Mouse (Mus musculus): ENCODE measurements around the gene Slc9a9. TPM values are rescaled to one million over a fixed set of nuclear protein-coding genes. Genes with fewer than 3 reads are reported as not detected.

Slc9a9 gene
- polyA plus RNA-seq, 1 experiment from 2014 or later = 1.2 TPM

DNA sequence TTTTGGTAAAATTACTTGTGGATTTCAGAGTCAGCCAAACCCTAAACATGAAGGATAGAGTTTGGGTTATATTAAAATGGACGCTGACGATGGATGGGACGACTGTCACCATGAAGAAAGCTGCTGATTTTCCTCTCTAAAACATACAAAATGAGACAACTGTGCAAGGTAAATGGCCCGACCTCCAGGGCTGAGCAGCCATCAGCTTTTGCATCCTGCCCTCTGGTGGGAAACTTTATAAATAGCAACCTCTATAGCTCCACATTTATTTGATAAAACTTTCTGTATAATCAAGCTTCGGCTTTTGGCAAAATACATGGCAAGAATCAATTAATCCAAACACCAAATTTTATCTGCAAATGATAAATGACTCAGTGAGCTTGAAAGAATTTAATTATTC is 57.7 kb downstream of the Slc9a9 start:
- ATAC-seq (ENCODE audit: insufficient number of reproducible peaks, low FRiP score, low TSS enrichment, low read depth) = no peak
- Histone ChIP-seq H3K36me3 (ENCODE audit: control insufficient read depth, insufficient read depth, low read length) (no peaks in the 10 kb centered on the region), H3K4me1 (ENCODE audit: control insufficient read depth, insufficient read depth, low read length) (no peaks in the 10 kb centered on the region), H3K4me2 (ENCODE audit: low read depth, severe bottlenecking) (no peak overlapping the region), H3K27ac (replicated peaks; ENCODE audit: low read depth, low read length) (no peak overlapping the region), H3K9ac (ENCODE audit: low read length) (no peak overlapping the region), H3K9me3 (ENCODE audit: control insufficient read depth, low read length) (no peaks in the 10 kb centered on the region), H3K4me3 (ENCODE audit: low read depth, low read length) (no peak overlapping the region), H3K27me3 (ENCODE audit: control insufficient read depth, insufficient read depth, low read length) (no peaks in the 10 kb centered on the region)
- peak; percentile 38 for DNase-seq (ENCODE audit: low spot score)
- 41% methylated on average over 5 of the region's 5 CpGs for WGBS

DNA sequence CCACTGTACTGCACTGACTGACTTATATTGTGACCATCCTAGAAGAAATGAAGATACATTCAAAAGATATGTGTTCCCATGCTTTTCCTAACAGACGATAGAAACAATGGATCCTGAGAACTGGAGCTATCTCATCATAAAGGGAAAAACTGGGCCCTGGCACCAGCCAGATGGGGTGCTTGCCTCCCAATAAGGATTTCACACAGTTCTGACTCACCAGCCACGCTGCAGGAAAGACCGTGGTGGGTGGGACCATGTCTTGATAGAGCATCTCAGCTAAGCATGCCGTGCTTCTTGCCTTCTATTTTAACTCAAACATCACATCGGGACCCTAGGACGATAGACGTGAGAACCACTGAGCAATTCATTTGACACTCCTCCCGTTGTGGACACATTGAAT is 60.7 kb downstream of the Slc9a9 start:
- no peaks in the 10 kb centered on the region for H3K9me3 ChIP-seq (ENCODE audit: control insufficient read depth, low read length)
- H3K27me3 ChIP-seq (ENCODE audit: control insufficient read depth, insufficient read depth, low read length) = no peaks in the 10 kb centered on the region
- H3K9ac ChIP-seq (ENCODE audit: low read length) = no peak overlapping the region
- no peak overlapping the region for H3K4me2 ChIP-seq (ENCODE audit: low read depth, severe bottlenecking)
- H3K4me3 ChIP-seq (ENCODE audit: low read depth, low read length) = no peak overlapping the region
- 0 out of 2 replicates have a peak, but pooled peaks cover 3% of the 10 kb centered on the region for H3K4me1 ChIP-seq (ENCODE audit: control insufficient read depth, insufficient read depth, low read length)
- DNase-seq (ENCODE audit: low spot score) (no peak), ATAC-seq (ENCODE audit: insufficient number of reproducible peaks, low FRiP score, low TSS enrichment, low read depth) (no peak)
- H3K36me3 ChIP-seq (ENCODE audit: control insufficient read depth, insufficient read depth, low read length) = no peaks in the 10 kb centered on the region
- WGBS = 92% methylated on average over 8 of the region's 8 CpGs
- H3K27ac ChIP-seq (replicated peaks; ENCODE audit: low read depth, low read length) = no peak overlapping the region

DNA sequence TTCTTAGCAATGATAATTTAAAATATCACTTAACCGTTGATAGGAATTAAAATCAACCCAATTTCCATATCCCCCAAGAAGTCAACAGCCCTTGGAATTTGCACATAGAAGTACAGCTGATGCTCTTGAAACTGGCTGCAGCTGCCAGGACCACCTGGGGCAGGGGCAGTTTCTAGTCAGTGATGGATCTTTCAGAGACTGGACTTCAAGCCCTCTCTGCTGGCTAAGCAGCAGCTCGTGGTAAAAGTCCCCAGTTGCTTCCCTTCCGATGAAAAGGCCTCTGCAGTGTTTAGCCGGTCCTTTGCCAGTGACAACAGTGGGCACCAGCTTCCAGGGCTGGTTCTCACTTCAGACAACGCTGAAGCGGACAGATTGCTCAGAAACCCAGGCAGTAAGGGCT is 62.4 kb downstream of the Slc9a9 start:
- ATAC-seq (ENCODE audit: insufficient number of reproducible peaks, low FRiP score, low TSS enrichment, low read depth) = no peak
- Histone ChIP-seq H3K9me3 (ENCODE audit: control insufficient read depth, low read length) (no peaks in the 10 kb centered on the region), H3K4me1 (ENCODE audit: control insufficient read depth, insufficient read depth, low read length) (0 out of 2 replicates have a peak, but pooled peaks cover 3% of the 10 kb centered on the region), H3K27me3 (ENCODE audit: control insufficient read depth, insufficient read depth, low read length) (no peaks in the 10 kb centered on the region), H3K36me3 (ENCODE audit: control insufficient read depth, insufficient read depth, low read length) (no peaks in the 10 kb centered on the region), H3K27ac (replicated peaks; ENCODE audit: low read depth, low read length) (no peak overlapping the region), H3K9ac (ENCODE audit: low read length) (no peak overlapping the region), H3K4me2 (ENCODE audit: low read depth, severe bottlenecking) (no peak overlapping the region), H3K4me3 (ENCODE audit: low read depth, low read length) (no peak overlapping the region)
- DNase-seq (ENCODE audit: low spot score) = no peak
- 73% methylated on average over 6 of the region's 6 CpGs for WGBS

- Histone ChIP-seq H3K9ac (ENCODE audit: low read length) (no peak overlapping the region), H3K4me1 (ENCODE audit: control insufficient read depth, insufficient read depth, low read length) (0 out of 2 replicates have a peak, but pooled peaks cover 3% of the 10 kb centered on the region), H3K27me3 (ENCODE audit: control insufficient read depth, insufficient read depth, low read length) (no peaks in the 10 kb centered on the region), H3K27ac (replicated peaks; ENCODE audit: low read depth, low read length) (no peak overlapping the region), H3K9me3 (ENCODE audit: control insufficient read depth, low read length) (no peaks in the 10 kb centered on the region), H3K36me3 (ENCODE audit: control insufficient read depth, insufficient read depth, low read length) (no peaks in the 10 kb centered on the region), H3K4me3 (ENCODE audit: low read depth, low read length) (no peak overlapping the region), H3K4me2 (ENCODE audit: low read depth, severe bottlenecking) (no peak overlapping the region)
- 56% methylated on average over 8 of the region's 8 CpGs for WGBS
- ATAC-seq (ENCODE audit: insufficient number of reproducible peaks, low FRiP score, low TSS enrichment, low read depth) (peak; percentile 71; the same call in 1 of the 2 replicates), DNase-seq (ENCODE audit: low spot score) (peak; percentile 31)
Observed at GRCm38 (mm10) chr9:94732599-94733287, 63.0 kb downstream of the Slc9a9 start.

DNA sequence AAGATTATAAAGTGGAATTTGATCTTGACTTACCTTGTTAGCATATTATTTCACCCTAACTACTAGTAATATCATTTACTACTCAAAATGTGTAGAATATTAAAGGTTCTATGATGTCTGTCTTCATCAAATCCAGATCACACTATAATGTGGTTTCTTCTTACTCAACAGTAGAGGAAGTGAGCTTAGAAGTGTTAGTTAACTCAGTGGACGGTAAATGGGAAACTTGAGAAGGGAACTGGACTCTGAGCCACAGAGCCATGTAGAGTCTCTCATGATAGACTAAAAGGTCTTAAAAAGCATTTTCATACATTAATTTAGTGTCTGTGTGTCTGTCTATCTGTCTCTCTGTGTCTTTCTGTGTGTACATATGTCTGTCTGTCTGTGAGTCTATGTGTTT is 64.6 kb downstream of the Slc9a9 start:
- WGBS = 59% methylated on average over 1 of the region's 1 CpGs
- no peaks in the 10 kb centered on the region for H3K36me3 ChIP-seq (ENCODE audit: control insufficient read depth, insufficient read depth, low read length)

GRCm38 (mm10) chr9:94737226-94737625 is 67.5 kb downstream of the Slc9a9 start:
- no peak overlapping the region for H3K4me3 ChIP-seq (ENCODE audit: low read depth, low read length)
- no peaks in the 10 kb centered on the region for H3K36me3 ChIP-seq (ENCODE audit: control insufficient read depth, insufficient read depth, low read length)
- H3K4me2 ChIP-seq (ENCODE audit: low read depth, severe bottlenecking) = no peak overlapping the region
- ATAC-seq (ENCODE audit: insufficient number of reproducible peaks, low FRiP score, low TSS enrichment, low read depth) (no peak), DNase-seq (ENCODE audit: low spot score) (no peak)
- no peak overlapping the region for H3K9ac ChIP-seq (ENCODE audit: low read length)
- no peaks in the 10 kb centered on the region for H3K27me3 ChIP-seq (ENCODE audit: control insufficient read depth, insufficient read depth, low read length)
- WGBS = 70% methylated on average over 5 of the region's 5 CpGs
- H3K9me3 ChIP-seq (ENCODE audit: control insufficient read depth, low read length) = no peaks in the 10 kb centered on the region
- H3K27ac ChIP-seq (replicated peaks; ENCODE audit: low read depth, low read length) = no peak overlapping the region
- 0 out of 2 replicates have a peak, but pooled peaks cover 3% of the 10 kb centered on the region for H3K4me1 ChIP-seq (ENCODE audit: control insufficient read depth, insufficient read depth, low read length)

More for the DNA sequence above, 64.6 kb downstream of the Slc9a9 start:
- no peak for DNase-seq (ENCODE audit: low spot score)
- Histone ChIP-seq H3K9ac (ENCODE audit: low read length) (no peak overlapping the region), H3K4me1 (ENCODE audit: control insufficient read depth, insufficient read depth, low read length) (0 out of 2 replicates have a peak, but pooled peaks cover 3% of the 10 kb centered on the region), H3K4me3 (ENCODE audit: low read depth, low read length) (no peak overlapping the region), H3K27me3 (ENCODE audit: control insufficient read depth, insufficient read depth, low read length) (no peaks in the 10 kb centered on the region), H3K4me2 (ENCODE audit: low read depth, severe bottlenecking) (no peak overlapping the region), H3K27ac (replicated peaks; ENCODE audit: low read depth, low read length) (no peak overlapping the region), H3K9me3 (ENCODE audit: control insufficient read depth, low read length) (no peaks in the 10 kb centered on the region)
- ATAC-seq (ENCODE audit: insufficient number of reproducible peaks, low FRiP score, low TSS enrichment, low read depth) = no peak

- Histone ChIP-seq H3K9me3 (ENCODE audit: control insufficient read depth, low read length) (no peaks in the 10 kb centered on the region), H3K27ac (replicated peaks; ENCODE audit: low read depth, low read length) (no peak overlapping the region), H3K27me3 (ENCODE audit: control insufficient read depth, insufficient read depth, low read length) (no peaks in the 10 kb centered on the region), H3K4me3 (ENCODE audit: low read depth, low read length) (no peak overlapping the region), H3K4me1 (ENCODE audit: control insufficient read depth, insufficient read depth, low read length) (no peaks in the 10 kb centered on the region), H3K36me3 (ENCODE audit: control insufficient read depth, insufficient read depth, low read length) (no peaks in the 10 kb centered on the region), H3K4me2 (ENCODE audit: low read depth, severe bottlenecking) (no peak overlapping the region), H3K9ac (ENCODE audit: low read length) (no peak overlapping the region)
- DNase-seq (ENCODE audit: low spot score) = peak; percentile 74
- WGBS = 53% methylated on average over 6 of the region's 6 CpGs
- no peak for ATAC-seq (ENCODE audit: insufficient number of reproducible peaks, low FRiP score, low TSS enrichment, low read depth)
Observed at GRCm38 (mm10) chr9:94738555-94739427, 69.1 kb downstream of the Slc9a9 start.

- WGBS = 75% methylated on average over 3 of the region's 3 CpGs
- no peak overlapping the region for H3K27ac ChIP-seq (replicated peaks; ENCODE audit: low read depth, low read length)
- no peak overlapping the region for H3K4me2 ChIP-seq (ENCODE audit: low read depth, severe bottlenecking)
- no peak overlapping the region for H3K9ac ChIP-seq (ENCODE audit: low read length)
- no peak overlapping the region for H3K4me3 ChIP-seq (ENCODE audit: low read depth, low read length)
- no peaks in the 10 kb centered on the region for H3K27me3 ChIP-seq (ENCODE audit: control insufficient read depth, insufficient read depth, low read length)
- no peaks in the 10 kb centered on the region for H3K4me1 ChIP-seq (ENCODE audit: control insufficient read depth, insufficient read depth, low read length)
- no peak for ATAC-seq (ENCODE audit: insufficient number of reproducible peaks, low FRiP score, low TSS enrichment, low read depth)
- no peaks in the 10 kb centered on the region for H3K36me3 ChIP-seq (ENCODE audit: control insufficient read depth, insufficient read depth, low read length)
- no peaks in the 10 kb centered on the region for H3K9me3 ChIP-seq (ENCODE audit: control insufficient read depth, low read length)
- DNase-seq (ENCODE audit: low spot score) = no peak
Observed at GRCm38 (mm10) chr9:94740841-94741240, 71.1 kb downstream of the Slc9a9 start.
